Mouse (Mus musculus) adrenal gland, postnatal 25 days (tissue): Measurements from ENCODE around the gene Tmem256. TPM values are rescaled to one million over a fixed set of nuclear protein-coding genes. Genes with fewer than 3 reads are reported as not detected.
A peak's percentile ranks its signal among the peaks of the same experiment; 100 is the strongest.

Source experiments
- DNase-seq: peaks from one replicate; pipeline ENCODE4 v3.0.0; 2021; ENCODE audit warnings: mixed read lengths
- long read RNA-seq: library from polyadenylated mRNA; stranded (forward); transcript quantifications from one replicate; pipeline ENCODE4 v2.0.0, GENCODE M21; 2021
- total RNA-seq: library from RNA; stranded (reverse); gene quantifications from 2 replicates; pipeline ENCODE4 v1.2.3, GENCODE M21; 2021

The Tmem256 gene
- 149 and 152 TPM in 2 replicates for total RNA-seq
- long read RNA-seq, transcript Tmem256-203 (4 exons, 421 nt), result minor isoform, 22 of 85 reads
- long read RNA-seq, transcript Tmem256-201 (4 exons, 492 nt), result major isoform, 57 of 85 reads
- long read RNA-seq, partial matches to known transcripts, result 1 of 85 reads
- long read RNA-seq, other reads (novel, unspliced or antisense), result 3 of 85 reads

DNA sequence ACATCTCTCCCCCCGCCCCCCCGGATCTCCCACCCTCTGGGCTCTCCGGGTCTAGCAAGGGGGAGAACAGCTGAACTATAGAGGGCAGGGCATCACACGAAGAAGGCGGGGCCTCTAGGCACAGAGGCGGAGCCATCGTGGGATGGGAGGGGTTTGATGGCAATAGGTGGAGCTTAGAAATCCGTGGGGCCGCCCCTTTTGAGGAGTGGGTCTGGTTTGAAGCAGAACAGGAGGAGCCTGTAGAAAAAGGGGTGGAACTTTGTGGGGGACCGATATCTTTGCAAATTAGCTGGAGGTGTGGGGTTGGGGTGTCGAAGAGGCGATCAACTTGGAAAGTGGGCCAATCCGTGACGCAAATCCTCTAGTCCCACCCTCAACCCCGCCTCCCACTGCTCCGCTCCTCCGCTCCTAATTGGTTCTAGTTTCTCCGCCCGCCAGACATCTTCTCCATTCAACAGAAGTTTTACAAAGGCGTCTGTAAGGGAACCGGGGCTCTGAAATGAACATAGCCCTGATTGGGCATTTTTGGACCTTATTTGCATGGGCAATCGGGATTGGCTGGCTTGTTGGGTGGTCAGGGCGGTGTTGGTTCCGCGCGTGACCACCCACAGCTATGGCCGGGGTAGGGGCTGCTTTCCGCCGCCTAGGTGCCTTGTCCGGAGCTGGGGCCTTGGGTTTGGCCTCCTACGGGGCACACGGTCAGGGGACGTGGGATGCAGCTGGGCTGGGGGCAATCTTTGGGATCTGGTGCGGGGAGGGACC, at the start of gene Tmem256:
Gene Tmem256, plus strand, starts transcription at position 563 of the 762 bp plus-strand sequence.
- peak; percentile 89 for DNase-seq

- DNase-seq, result no peak
Observed at GRCm38 (mm10) chr11:69789431-69789830, 48.9 kb upstream of the Tmem256 start.

DNA sequence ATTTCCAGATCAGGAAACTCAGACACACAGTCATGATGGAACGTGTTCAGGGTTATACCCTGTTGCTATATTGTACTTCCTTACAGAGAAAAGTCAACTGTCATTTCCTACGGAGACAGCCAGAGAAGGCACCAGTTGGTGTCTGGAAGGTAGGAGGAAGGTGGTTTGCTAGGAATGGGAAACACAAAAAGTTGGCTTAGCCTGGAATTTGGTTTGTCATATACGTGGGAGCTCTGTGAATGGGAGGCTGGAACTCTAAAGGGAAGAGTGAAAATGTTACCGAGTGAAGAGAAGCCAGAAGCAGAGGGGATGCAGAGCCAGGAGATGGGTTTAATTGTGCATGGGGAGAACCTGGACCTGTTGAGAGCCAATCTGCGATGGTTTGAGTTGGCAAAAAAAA, 46.9 kb upstream of the Tmem256 start:
- no peak for DNase-seq

DNA sequence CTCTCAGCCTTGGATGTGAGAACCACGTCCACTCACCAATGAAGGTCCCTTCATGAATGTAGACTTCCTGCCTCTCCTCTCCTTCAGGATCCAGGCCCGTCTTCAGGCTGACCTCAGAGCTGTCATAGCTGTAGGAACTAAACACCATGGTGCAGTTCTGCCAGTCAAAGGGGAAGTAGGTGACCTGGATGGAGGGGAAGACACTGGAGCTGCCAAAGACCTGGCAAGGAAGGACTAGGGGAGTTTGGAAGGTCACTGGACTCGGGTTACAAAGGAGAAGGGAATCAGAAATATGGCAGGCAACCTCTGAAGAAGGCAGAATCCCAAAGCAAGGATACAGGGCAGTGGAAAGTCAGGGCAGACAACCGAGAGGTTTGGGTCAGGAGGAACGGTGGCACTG, 44.9 kb upstream of the Tmem256 start:
- no peak for DNase-seq

GRCm38 (mm10) chr11:69795168-69795982, 42.9 kb upstream of the Tmem256 start, which contains the start of gene Chrnb1:
Chrnb1 (minus strand) TSS chr11:69795943.
- DNase-seq, result peak; percentile 93

DNA sequence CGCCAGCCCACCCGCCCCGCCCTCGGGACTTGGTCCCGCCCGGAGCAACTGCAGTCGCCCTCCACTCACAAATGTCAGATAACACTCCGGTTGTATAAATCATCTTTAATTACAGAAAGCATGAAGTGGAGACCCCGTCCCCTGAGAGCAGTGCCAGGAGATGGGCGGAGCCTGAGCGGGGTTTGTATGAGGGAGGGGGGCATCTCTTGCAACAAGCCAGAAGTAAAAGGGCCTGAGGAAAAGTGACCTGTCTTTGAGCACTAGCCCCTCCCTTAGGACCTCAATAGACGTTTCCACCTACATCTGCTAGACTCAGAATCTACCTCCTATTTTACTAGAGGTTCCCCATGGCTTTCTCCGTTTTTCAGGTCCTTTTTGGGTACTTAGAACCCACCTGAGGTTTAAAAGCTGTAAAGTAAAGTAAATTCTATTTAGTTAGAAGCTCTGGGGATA, 42.3 kb upstream of the Tmem256 start:
- no peak for DNase-seq

- DNase-seq, result no peak
Observed at GRCm38 (mm10) chr11:69797924-69798323, 40.4 kb upstream of the Tmem256 start.

DNA sequence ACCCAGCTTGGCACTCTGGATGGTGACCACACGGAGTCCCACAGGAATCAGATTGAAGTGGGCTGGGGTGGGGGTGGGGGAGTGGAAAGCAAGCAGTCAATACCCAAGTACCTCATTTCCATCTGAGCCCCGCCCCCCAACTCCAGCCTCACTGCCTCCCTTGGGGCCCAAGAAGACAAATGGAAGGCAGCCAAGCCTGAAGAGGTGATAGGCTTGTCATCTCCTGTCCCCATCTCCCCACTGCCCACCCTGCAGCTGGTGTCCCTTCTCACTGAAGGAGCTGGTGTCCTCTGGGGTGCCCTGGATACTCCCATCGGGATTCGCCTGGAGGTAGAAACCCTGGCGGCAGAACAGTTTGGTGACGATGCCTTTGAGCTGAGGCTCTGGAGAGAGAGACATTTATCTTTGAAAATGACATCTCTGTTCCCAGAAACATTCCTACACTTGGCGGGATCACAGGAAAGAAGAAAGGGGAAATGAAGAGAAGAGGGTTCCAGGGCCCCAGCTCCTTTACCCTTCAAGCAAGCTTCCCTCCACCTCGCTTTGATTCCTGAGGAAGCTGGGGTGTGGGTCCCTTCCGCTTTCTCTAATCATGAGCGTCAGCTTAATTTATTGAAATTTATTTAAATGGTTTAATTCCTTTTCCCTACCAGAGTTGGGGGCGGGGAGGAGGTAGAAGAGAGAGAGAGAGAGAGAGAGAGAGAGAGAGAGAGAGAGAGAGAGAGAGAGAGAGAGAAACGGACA, 38.7 kb upstream of the Tmem256 start:
- no peak for DNase-seq

- DNase-seq, result peak; percentile 41
Observed at GRCm38 (mm10) chr11:69800138-69800391, 38.2 kb upstream of the Tmem256 start.

GRCm38 (mm10) chr11:69800392-69801197, 37.7 kb upstream of the Tmem256 start:
- DNase-seq, result peak; percentile 67

DNA sequence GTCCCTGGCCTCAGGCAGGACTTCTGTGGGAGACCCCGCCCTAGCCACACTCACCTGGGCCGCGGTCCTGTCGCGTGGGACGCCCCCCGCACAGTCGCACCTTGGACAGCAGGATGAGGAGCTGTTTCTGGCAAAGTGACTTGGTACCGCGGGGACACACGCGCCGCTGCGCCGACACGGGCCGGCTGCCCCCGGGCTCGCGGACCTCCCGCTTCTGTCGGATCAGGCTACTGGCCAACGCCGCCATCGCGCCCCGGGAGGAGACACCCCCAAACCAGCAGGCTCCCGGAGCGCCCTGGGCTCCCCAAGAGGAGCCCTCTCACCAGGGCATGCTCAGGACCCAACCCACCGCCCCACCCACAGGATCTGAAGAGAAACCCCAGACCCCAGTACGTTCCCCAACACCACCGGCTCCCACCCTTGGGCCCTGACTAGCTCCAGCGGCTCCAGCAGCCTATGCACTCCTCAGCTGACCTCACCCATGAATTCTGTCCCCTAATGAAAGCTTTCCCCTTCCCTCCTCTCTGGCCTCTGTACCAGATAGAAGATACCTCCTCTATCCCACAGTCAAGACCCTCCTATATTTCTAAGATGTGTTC, 36.8 kb upstream of the Tmem256 start, which contains the start of gene Fgf11:
Gene Fgf11, minus strand, starts transcription at position 479 of the 599 bp plus-strand sequence.
- DNase-seq, result no peak

GRCm38 (mm10) chr11:69802648-69803105, 35.6 kb upstream of the Tmem256 start:
- peak; percentile 94 for DNase-seq

DNA sequence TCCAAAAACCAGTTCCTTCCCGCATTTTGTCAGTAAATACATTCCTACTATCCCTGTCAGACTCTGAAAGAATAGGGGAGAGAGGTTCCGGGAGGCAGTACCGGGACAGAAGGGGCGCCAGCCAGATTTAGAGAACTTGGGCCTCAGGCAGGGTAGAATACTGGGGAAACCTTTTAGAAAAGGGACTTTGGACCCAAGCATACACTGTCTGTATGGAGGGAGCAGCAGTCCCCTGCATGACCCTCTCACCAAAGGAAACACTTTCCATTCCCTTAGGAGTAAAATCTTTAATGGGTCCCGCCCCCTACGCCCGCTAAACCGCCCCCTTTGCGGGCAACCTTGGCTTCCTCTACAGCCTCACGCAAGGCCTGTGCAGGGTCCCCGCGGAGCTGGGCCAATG, 35.0 kb upstream of the Tmem256 start:
- no peak for DNase-seq

GRCm38 (mm10) chr11:69803786-69804651, 34.3 kb upstream of the Tmem256 start:
- peak; percentile 83 for DNase-seq

DNA sequence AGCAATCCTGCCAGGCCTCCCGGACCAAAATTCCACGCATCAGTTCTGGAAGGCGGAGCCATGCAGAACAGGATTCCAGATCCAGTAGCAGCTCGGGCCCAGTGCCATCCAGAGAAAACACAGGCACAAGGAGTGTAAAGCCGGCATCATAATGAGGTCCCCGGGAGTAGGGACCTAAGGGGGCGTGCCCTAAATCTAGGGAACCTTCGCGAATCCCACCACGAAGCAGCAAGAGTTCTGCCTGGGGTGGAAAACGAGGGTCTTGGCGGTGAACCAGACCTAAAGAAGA, 33.7 kb upstream of the Tmem256 start:
- no peak for DNase-seq

GRCm38 (mm10) chr11:69804972-69805909, 33.1 kb upstream of the Tmem256 start, which contains the start of gene Tmem102:
Tmem102 (minus strand) TSS chr11:69805624.
- DNase-seq, result no peak

GRCm38 (mm10) chr11:69806378-69806777, 31.9 kb upstream of the Tmem256 start:
- no peak for DNase-seq

GRCm38 (mm10) chr11:69807641-69808040, 30.7 kb upstream of the Tmem256 start:
- DNase-seq, result no peak

DNA sequence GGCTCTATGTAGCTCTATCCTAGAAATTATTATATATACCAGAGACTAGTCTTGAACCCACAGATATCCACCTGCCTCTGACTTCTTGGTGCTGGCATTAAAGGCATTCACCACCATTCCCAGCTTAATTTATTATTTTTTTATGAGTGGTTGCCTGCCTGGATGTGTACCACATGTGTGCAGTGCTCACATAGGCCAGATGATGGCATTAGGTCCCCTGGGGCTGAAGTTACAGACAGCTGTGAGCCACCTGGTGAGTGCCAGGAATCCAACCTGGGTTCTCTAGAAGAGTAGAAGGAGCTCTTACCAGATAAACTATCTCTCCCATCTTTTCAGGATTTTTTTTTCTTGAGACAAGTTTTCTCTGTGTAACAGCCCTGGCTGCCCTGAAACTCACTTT, 28.0 kb upstream of the Tmem256 start:
- DNase-seq, result no peak
